Mouse (Mus musculus): ENCODE results near the gene Qrsl1.

DNA sequence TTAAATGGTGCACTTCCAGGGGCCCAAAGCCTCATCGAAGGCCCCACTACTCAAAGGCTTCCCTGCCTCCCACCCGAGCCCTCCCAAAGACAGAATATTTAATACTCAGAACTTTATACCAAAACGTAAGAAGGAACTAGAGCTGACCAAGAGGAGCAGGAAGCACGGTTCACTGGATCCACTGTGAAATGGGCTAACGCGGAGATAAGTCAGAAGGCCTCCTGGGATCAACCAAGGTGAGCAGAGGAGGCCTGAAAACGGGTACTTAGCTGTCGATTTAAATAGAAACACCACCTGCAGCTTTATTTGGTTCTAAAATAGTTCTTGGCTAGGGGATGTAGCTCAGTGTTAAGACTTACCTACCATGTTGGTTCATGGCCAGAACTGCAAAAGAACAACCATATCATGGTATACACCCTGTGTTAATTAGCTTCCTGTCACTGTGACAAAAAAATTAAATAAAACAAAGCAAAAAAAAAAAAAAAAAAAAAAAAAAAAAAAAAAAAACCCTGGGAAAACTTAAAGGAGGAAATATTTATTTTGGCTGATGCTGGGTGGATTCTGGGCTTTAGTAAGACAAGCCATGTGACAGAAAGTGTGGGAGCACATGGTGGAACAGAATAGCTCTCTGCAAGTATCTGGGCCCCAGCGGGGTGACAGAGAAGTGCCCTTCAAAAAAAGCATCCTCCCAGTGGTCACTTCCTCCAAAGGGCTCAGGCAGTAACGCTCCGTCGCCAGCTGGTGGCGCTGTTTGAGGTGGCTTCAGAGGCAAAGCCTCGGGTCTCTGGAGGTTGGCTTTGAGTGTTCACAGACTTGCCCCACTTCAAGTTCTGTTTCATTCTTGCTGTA, 74.5 kb downstream of the Qrsl1 start:
- no peak for TF ChIP-seq E2F4 (IDR thresholded peaks at IDR 0.05; ENCODE audit: insufficient read depth)
- TF ChIP-seq MYOD1 (IDR thresholded peaks at IDR 0.05; ENCODE audit: control insufficient read depth in 1 of 3, insufficient read length in 2 of 3, low read depth in 2 of 3) = no peak
- TF ChIP-seq POLR2A (IDR thresholded peaks at IDR 0.05; ENCODE audit: insufficient read length, low read depth) = no peak
- TF ChIP-seq POLR2AphosphoS2 (IDR thresholded peaks at IDR 0.05; ENCODE audit: insufficient read length, low read depth) = no peak
- TF ChIP-seq SRF (IDR thresholded peaks at IDR 0.05; ENCODE audit: control insufficient read depth, insufficient read length, low read depth) = no peak

All from myocyte (in vitro differentiated cells).